Mouse (Mus musculus) brain, embryonic 14.5 days (tissue): ENCODE data around the gene Carns1.

ENCODE experiments used
- CTCF ChIP-seq: fragments of 200-500 bp; IDR thresholded peaks from 2 replicates; pipeline ENCODE4 v1.5.1; 2012; ENCODE audit warnings: inconsistent platforms, mild to moderate bottlenecking, moderate library complexity, borderline replicate concordance; ENCODE audit not compliant: insufficient read depth, insufficient read length; ENCODE audit errors: extremely low read depth
- POLR2A ChIP-seq: fragments of 200-500 bp; IDR thresholded peaks from 2 replicates; pipeline ENCODE4 v1.6.1; 2012; ENCODE audit warnings: mild to moderate bottlenecking, inconsistent platforms, borderline replicate concordance; ENCODE audit not compliant: poor library complexity, insufficient read depth, insufficient read length, severe bottlenecking; ENCODE audit errors: extremely low read depth

DNA sequence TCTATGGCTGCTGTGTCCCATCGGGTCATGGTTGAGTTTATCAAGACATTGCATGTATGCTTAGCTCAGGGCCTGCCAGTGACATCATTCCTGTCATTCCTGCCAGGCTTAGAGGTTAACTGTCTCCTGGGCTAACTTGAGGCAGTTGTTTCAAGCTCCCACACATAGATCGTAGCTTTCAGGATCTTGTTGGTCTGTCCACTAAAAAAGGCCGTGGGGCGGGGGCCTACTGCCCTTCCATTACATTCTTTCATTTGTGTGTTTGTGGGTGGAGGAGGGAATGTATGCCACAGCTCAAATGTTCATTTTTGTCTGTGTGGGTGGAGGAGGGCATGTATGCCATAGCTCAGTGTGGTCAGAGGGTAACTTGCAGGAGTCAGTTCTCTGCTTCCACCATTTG is 45.2 kb downstream of the Carns1 start:
- TF ChIP-seq CTCF (no peak), POLR2A (no peak)
